Mouse (Mus musculus): ENCODE data around the gene Vezt. TPM values are rescaled to one million over a fixed set of nuclear protein-coding genes. Genes with fewer than 3 reads are reported as not detected.

Gene Vezt
- total RNA-seq, 2 experiments from 2014 or later, result 40.3 to 50.5 TPM

DNA sequence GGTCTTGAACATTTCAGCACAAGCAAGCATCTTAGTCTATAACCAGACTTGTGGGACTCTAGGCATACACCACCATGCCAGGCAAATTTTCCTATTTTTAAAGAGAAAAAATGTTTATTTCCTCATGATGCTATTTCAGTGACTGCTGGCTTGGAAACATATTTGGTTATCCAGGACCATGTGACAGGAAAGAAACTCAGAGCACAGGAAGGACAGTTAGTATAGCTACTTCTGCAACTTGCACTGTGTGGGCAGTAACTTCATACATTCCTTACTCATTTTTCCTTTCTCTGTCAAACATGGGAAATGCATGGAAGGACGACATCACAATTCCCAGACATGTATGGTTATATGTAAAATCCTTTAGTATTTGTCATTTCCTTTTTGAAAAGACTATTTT lies 36.3 kb downstream of the Vezt start:
- no peak for TF ChIP-seq CTCF (IDR thresholded peaks at IDR 0.05)
- Histone ChIP-seq H3K27ac (no peak overlapping the region; the same call in 1 of the 2 replicates), H3K4me3 (no peak overlapping the region)
- intact Hi-C loops (cut with DNase I), result no loop called here
- DNase-seq, result no peak

DNA sequence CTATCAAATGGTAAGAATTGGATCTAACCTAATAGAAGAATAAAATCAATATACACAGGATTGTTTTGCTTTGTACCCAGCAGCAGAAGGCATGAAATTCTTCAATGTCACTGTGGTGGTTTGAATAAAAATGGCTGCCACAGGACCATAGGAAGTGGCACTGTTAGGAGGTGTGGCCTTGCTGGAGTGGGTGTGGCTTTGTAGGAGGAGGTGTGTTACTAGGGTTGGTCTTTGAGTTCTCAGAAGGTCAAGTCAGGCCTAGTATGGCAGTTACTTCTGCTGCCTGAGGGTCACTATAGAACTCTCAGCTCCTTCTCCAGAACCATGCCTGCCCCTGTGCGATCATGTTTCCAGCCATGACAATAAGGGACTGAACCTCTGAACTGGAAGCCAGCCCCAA lies 40.5 kb downstream of the Vezt start:
- TF ChIP-seq CTCF (IDR thresholded peaks at IDR 0.05), result no peak
- no peak overlapping the region for H3K4me3 ChIP-seq
- DNase-seq, result no peak
- H3K27ac ChIP-seq, result no peak overlapping the region
- intact Hi-C loops (cut with DNase I), result no loop called here

DNA sequence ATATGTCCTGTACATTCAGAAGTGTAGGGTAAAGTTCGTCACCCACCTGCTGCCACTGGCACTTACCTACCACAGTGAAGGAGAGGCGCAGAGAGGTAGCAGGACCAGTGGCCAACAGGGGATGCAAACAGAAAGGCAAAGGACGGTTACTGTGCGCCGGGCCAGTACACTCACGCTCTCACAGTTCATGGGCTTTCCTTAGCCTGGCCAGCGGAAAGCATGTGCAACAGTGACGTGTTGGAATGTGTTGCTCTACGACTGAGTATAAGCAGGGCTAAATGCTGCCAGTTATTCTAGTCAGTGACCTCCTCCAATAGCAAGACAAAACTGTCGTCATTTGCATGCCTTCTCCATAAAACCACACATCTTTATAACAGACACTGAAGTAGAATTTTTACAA lies 41.5 kb downstream of the Vezt start:
- Histone ChIP-seq H3K4me3 (no peak overlapping the region), H3K27ac (no peak overlapping the region)
- no peak for TF ChIP-seq CTCF (IDR thresholded peaks at IDR 0.05)
- intact Hi-C loops (cut with DNase I), result no loop called here
- no peak for DNase-seq

DNA sequence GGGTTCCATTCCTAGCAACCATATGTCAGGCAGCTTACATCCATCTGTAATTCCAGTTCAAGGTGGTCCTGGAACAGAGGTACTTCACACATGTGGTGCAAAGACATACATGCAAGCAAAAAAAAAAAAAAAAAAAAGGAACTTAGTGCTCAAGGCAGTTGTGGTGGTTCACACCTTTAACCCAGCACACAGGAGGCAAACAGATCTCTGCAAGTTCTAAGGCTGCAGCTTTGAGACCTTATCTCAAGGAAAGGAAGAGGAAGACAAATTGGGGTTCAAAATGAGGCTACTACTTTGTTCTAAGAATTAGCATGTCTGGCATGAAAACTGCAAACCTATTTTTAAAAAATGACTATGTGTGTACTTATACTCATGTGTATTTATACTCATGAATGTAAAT lies 50.3 kb downstream of the Vezt start:
- no peak for TF ChIP-seq CTCF (IDR thresholded peaks at IDR 0.05)
- DNase-seq, result no peak
- intact Hi-C loops (cut with DNase I), result no loop called here
- H3K27ac ChIP-seq, result no peak overlapping the region
- no peak overlapping the region for H3K4me3 ChIP-seq

DNA sequence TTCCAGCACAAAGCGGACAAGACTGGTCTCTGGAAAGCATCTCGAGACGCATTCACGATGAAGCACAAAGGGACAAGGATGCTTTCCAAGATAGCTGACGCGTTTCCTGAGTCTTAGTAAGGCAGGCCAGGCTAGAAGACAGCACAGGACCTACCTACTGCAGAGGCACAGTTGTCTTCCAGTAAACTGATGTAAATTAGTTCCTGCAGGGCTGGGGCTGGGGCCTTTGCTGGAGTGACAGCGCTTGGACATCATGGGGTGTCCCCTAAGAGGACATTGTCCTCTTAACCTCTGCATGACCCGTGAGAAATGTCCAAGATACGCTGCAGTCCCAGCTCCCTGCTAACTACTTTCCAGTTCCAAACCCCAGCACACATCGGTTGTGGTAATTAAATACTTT lies 66.3 kb downstream of the Vezt start:
- DNase-seq, result no peak
- intact Hi-C loops (cut with DNase I), result no loop called here
- no peak for TF ChIP-seq CTCF (IDR thresholded peaks at IDR 0.05)
- H3K4me3 ChIP-seq, result no peak overlapping the region
- H3K27ac ChIP-seq, result no peak overlapping the region

DNA sequence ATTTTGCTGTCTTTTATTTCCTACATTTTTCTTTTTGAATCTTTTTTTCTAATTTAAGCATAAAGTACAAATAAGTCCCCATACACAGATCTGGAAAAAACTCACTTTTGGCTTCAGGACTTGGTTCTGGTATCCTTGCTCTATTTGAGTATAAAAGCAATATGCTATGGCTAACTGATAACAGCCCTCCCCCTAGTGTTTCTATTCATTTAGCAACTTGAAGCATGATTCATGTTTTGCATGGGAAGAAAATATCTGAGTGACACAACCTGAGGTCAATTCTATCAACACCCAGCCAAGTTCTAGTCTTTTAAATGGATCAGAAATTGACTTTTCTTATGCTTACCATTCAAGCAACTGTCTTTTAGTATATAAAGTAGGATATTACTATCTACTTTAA lies 68.1 kb downstream of the Vezt start:
- intact Hi-C loops (cut with DNase I), result no loop called here
- H3K4me3 ChIP-seq, result no peak overlapping the region; the same call in 1 of the 2 replicates
- no peak for DNase-seq
- peak; percentile 38 for TF ChIP-seq CTCF (IDR thresholded peaks at IDR 0.05)
- H3K27ac ChIP-seq, result peak overlapping the region; percentile 50; the same call in 1 of the 2 replicates

DNA sequence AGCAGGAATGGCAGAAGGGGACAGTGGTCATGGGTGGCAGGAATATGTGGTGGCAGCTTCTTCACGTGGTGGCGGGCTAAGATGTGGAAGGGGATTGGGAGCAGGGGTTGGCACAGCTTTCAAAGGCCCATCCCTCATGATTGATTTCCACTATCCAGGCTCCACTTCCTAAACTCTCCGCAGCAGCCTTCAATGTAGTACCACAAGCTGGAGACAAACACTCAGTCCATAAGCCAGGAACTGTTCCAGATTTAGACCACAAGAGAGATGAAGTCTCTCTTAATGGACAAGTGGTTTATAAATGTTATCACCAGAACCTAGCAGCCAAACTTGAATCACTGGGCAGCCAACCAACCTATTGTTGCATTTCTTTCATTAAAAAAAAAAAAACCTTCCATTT lies 81.6 kb downstream of the Vezt start:
- DNase-seq, result no peak
- intact Hi-C loops (cut with DNase I), result no loop called here
- Histone ChIP-seq H3K27ac (no peak overlapping the region), H3K4me3 (no peak overlapping the region)
- TF ChIP-seq CTCF (IDR thresholded peaks at IDR 0.05), result no peak

DNA sequence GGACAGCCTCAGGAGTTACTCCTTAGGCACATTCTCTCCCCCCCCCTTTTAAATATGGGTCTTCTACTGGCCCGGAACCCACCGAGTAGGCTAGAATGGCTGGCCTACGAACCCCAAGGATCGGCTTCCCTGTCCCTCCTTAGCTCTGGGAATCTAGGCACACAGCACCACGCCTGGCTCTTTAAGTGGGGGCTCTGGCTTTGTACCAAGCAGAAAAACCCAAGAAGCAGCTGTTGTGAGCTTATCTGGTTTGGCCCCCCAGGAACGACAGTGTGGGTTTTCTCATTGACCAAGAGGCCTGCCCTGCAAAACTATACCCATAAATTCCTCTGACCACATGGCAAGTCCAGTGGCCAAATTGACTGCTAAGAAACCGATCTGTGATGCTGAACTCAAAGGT lies 82.1 kb downstream of the Vezt start:
- Histone ChIP-seq H3K4me3 (no peak overlapping the region), H3K27ac (no peak overlapping the region)
- no peak for TF ChIP-seq CTCF (IDR thresholded peaks at IDR 0.05)
- intact Hi-C loops (cut with DNase I), result no loop called here
- DNase-seq, result no peak

DNA sequence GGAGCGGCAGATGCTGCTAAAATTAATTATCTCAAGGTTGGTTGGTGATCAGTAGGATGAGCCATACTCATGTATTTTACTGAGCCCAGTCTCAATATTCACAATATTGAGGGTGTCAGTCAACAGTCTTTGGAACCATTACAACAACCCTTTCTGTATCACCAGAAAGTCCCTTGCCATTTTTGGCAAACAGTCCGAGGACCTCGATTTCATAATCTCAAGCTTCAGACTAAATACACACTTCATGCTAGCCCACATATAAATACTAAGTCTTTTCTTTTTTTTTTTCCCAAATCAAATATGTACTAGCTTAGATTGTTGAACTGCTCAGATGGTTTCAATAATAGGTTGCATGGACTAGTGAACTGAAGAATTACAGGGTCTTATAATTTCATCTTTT lies 84.6 kb downstream of the Vezt start:
- no peak for TF ChIP-seq CTCF (IDR thresholded peaks at IDR 0.05)
- Histone ChIP-seq H3K27ac (no peak overlapping the region), H3K4me3 (no peak overlapping the region)
- intact Hi-C loops (cut with DNase I), result no loop called here
- DNase-seq, result no peak

DNA sequence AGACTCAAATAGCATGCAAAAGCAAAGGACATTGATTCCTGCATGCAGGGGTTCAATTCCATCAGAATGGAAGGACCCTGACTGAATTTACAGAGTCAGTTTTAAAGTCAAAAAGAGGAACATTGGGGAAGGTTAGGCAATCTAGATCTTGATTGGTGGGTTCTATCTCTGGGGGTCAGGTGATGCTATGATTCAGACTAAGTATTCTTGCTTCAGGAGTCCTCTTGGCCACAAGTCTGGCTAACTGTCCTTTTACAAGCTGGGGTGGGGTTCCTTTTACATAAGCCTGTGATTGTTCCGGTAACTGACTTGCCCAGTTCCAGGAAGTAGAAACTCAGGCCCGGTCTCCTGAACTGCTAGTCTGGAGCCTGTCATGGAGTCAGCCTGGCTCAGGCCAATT lies 85.7 kb downstream of the Vezt start:
- intact Hi-C loops (cut with DNase I), result loop anchor here (5.0 kb wide), 1 partner anchor 133 kb away; no protein-coding TSS in a partner anchor
- Histone ChIP-seq H3K27ac (no peak overlapping the region), H3K4me3 (no peak overlapping the region)
- no peak for TF ChIP-seq CTCF (IDR thresholded peaks at IDR 0.05)
- no peak for DNase-seq

DNA sequence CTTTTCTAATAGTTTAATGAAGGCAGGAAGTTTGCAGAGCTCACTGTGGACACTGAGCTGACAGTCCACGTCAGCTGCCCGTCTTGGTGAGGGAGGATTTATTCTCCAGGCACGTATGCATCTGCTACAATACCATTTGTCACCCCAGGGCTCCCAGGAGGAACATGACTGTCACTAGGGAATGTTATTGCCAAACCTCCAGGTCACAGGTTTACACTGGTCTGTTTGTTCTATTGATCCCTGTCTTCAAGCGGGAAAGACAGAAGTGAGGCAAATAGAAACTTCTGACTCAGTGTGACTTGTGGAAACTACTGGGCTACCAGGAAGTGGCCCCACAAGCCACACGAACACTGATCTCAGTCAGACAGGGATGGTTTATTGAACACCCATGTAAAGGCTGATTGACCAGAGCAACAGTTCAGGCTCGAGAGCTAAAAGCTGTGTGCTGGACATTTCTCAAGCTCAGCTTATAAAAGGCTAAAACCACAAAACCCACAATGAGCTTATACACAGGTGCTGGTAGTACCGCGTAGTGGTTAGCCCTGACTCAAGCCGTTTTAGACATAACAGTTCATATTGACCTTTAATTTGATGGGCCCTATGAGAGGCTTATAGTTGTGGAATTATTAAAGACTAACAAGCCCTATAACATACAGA lies 89.6 kb downstream of the Vezt start:
- no peak overlapping the region for H3K27ac ChIP-seq
- DNase-seq, result no peak
- intact Hi-C loops (cut with DNase I), result loop anchor here (1.0 to 5.0 kb wide), 2 partner anchors 129 to 171 kb away; no protein-coding TSS in a partner anchor
- no peak overlapping the region for H3K4me3 ChIP-seq
- TF ChIP-seq CTCF (IDR thresholded peaks at IDR 0.05), result no peak

DNA sequence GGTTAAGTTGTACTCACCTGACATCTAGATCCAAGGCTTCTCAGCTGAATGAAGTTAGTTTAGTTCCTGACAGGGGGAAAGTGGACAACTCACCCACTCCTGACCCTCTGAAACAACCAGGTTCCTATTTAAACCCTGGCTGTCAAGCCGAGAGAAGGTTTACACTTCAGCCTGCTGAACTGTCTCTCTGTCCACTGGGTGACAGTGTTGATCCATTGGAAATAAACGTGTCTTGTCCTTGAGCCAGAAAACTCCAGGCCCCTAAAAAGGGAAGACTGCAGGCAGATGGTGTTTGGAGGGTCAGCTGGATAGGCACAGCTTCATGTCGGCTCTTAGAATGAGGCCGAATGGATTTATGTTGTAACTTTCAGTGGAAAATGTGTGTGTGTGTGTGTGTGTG lies 90.3 kb downstream of the Vezt start:
- Histone ChIP-seq H3K27ac (peak overlapping the region; percentile 62), H3K4me3 (peak overlapping the region; percentile 48)
- intact Hi-C loops (cut with DNase I), result loop anchor here (1.0 to 5.0 kb wide), 2 partner anchors 128 to 172 kb away; no protein-coding TSS in a partner anchor
- peak; percentile 84 for TF ChIP-seq CTCF (IDR thresholded peaks at IDR 0.05)
- peak; percentile 34 for DNase-seq

DNA sequence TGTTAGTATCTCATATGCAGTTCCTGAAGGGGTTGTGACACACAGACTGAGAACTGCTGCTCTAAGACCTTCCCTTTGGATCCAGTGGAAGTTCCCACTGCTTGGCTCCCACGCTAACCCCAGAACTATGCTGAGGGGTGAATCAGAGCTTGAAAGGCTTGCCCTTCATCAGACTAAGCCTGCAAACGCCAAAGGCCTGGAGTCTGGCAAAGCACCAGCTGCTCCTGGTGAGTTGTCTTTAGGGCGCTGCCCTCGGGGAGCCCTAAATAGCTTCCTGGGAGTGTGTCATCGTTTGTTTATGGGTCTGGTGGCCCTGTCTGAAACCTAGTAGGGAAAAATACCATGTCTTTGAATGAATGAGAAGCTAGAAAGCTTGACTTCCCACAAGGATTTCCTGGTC lies 91.4 kb downstream of the Vezt start:
- DNase-seq, result peak; percentile 66
- intact Hi-C loops (cut with DNase I), result no loop called here
- Histone ChIP-seq H3K4me3 (0 out of 2 replicates have a peak overlapping the region, but pooled peaks have one; percentile 13), H3K27ac (peak overlapping the region; percentile 62)
- no peak for TF ChIP-seq CTCF (IDR thresholded peaks at IDR 0.05)

DNA sequence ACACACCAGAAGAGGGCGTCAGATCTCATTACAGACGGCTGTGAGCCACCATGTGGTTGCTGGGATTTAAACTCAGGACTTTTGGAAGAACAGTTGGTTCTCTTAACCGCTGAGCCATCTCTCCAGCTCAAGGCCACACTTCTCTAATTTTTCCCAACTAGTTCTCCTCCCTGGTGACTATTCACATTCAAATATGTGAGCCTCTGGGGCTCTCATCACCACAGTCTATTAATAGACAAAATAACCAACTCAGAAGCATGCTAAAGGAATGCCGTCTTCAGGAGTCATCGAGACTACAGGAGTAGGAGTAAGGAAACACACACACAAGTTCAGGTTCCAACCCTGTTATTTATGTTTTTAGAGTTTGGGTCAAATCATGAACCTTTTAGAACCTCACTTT lies 95.3 kb downstream of the Vezt start:
- H3K4me3 ChIP-seq, result no peak overlapping the region
- H3K27ac ChIP-seq, result no peak overlapping the region
- intact Hi-C loops (cut with DNase I), result no loop called here
- no peak for DNase-seq
- peak; percentile 11; the same call in 1 of the 2 replicates for TF ChIP-seq CTCF (IDR thresholded peaks at IDR 0.05)

Data from gastrocnemius, adult 2 months (tissue).